Mouse (Mus musculus) CD8-positive naive resting alpha-beta T cell, adult 2 months (primary cell): Measurements from ENCODE around the gene Ms4a2.

Experiments
- DNase-seq, 2 experiments: peaks; one replicate each; pipeline ENCODE4 v3.0.0; 2022; ENCODE audit warnings: low read depth in 2 of 2, low spot score in 2 of 2

The Ms4a2 gene

GRCm38 (mm10) chr19:11623551-11623950, at the start of gene Ms4a2:
Gene Ms4a2, minus strand, starts transcription at chr19:11623719.
- DNase-seq: no peak

- DNase-seq: no peak
Measured at GRCm38 (mm10) chr19:11661562-11661961, 38.0 kb upstream of the Ms4a2 start.

- no peak for DNase-seq
Measured at GRCm38 (mm10) chr19:11660459-11660858, 36.9 kb upstream of the Ms4a2 start, which contains the start of gene Oosp2. Gene Oosp2, minus strand, starts transcription at chr19:11660559.

- DNase-seq: no peak
Measured at GRCm38 (mm10) chr19:11659142-11659541, 35.6 kb upstream of the Ms4a2 start.

GRCm38 (mm10) chr19:11649564-11649963, 26.0 kb upstream of the Ms4a2 start:
- no peak for DNase-seq

- DNase-seq: no peak
Measured at GRCm38 (mm10) chr19:11646166-11646565, 22.6 kb upstream of the Ms4a2 start.

GRCm38 (mm10) chr19:11640732-11641131, 17.2 kb upstream of the Ms4a2 start, which contains the start of gene Ms4a3:
Gene Ms4a3, minus strand, starts transcription at chr19:11640851.
- no peak for DNase-seq

- DNase-seq: no peak
Measured at GRCm38 (mm10) chr19:11639038-11639437, 15.5 kb upstream of the Ms4a2 start.

- DNase-seq: no peak
Measured at GRCm38 (mm10) chr19:11635572-11635971, 12.1 kb upstream of the Ms4a2 start.

- DNase-seq: no peak
Measured at GRCm38 (mm10) chr19:11634330-11634729, 10.8 kb upstream of the Ms4a2 start.

GRCm38 (mm10) chr19:11633732-11634131, 10.2 kb upstream of the Ms4a2 start:
- DNase-seq: no peak

GRCm38 (mm10) chr19:11625231-11625630, 1.7 kb upstream of the Ms4a2 start:
- no peak for DNase-seq

- DNase-seq: no peak
Measured at GRCm38 (mm10) chr19:11624800-11625199, 1.3 kb upstream of the Ms4a2 start.

GRCm38 (mm10) chr19:11617983-11618382, 5.5 kb downstream of the Ms4a2 start:
- DNase-seq: no peak

- DNase-seq: no peak
Measured at GRCm38 (mm10) chr19:11614805-11615204, 8.7 kb downstream of the Ms4a2 start.

- DNase-seq: no peak
Measured at GRCm38 (mm10) chr19:11613776-11614443, 9.6 kb downstream of the Ms4a2 start.

GRCm38 (mm10) chr19:11613084-11613483, 10.4 kb downstream of the Ms4a2 start:
- DNase-seq: no peak

GRCm38 (mm10) chr19:11612293-11612692, 11.2 kb downstream of the Ms4a2 start:
- DNase-seq: no peak

- peak in 1 of 2 experiments; percentile 44 for DNase-seq
Measured at GRCm38 (mm10) chr19:11611541-11611945, 12.0 kb downstream of the Ms4a2 start.

GRCm38 (mm10) chr19:11608172-11608571, 15.3 kb downstream of the Ms4a2 start:
- DNase-seq: peak; percentile 44 to 53

GRCm38 (mm10) chr19:11604603-11605002, 18.9 kb downstream of the Ms4a2 start, which contains the start of gene Ms4a6d:
Gene Ms4a6d, minus strand, starts transcription at chr19:11604849.
- no peak for DNase-seq

- peak; percentile 69 to 73 for DNase-seq
Measured at GRCm38 (mm10) chr19:11602026-11602425, 21.5 kb downstream of the Ms4a2 start.

- no peak for DNase-seq
Measured at GRCm38 (mm10) chr19:11601349-11601748, 22.2 kb downstream of the Ms4a2 start.
